ENCODE assay signal across 23 mouse cellular contexts in the genomic region with DNA sequence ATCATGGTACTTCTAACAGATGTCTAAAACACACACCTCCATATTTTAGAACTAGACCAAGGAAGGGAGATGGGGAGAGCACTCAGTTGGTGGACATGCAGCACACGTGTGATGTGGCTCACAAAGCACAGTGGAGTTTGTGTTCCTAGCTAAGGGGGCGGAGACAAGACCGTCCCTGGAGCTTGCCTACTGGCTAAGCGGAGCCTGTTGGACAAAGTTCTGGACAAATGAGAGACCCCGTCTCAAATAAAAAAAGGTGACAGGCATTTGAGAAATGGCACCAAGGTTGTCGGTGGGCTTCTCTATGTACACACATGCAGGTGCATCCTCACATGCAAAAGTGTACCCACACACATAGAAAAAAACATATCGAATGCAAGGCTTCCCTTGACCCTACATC.
A peak's percentile ranks its signal among the peaks of the same experiment; 100 is the strongest.
DNase-seq lines count a peak whose midpoint lies in the region; ATAC-seq and TF ChIP-seq lines count a peak whose summit lies in the region.
"Had no signal": no experiment of that assay in that cellular context is flagged by ENCODE, and none has a peak within 500 bp of the region (broad histone marks: within the 10 kb centered on the region; RNA-seq: fewer than 3 reads in every experiment).

No protein-coding gene starts in this region.

- H3K9ac ChIP-seq in limb, embryonic 12.5 days (replicated peaks): no peak overlapping the region
- H3K9ac ChIP-seq: embryonic facial prominence, embryonic 13.5 days; embryonic facial prominence, embryonic 15.5 days; forebrain, embryonic 12.5 days had no signal

- 79% methylated on average over 7 of the region's 7 CpGs for WGBS in limb, embryonic 12.5 days

- no peak for ATAC-seq in limb, embryonic 12.5 days (ENCODE audit: insufficient number of reproducible peaks, insufficient read depth, low FRiP score, low TSS enrichment, low read depth)
- ATAC-seq: forebrain, embryonic 14.5 days; forebrain, embryonic 16.5 days had no signal

- H3K4me1 ChIP-seq in limb, embryonic 12.5 days (replicated peaks): peaks cover 32% of the 10 kb centered on the region
- H3K4me1 ChIP-seq: embryonic facial prominence, embryonic 15.5 days; forebrain, embryonic 12.5 days had no signal

- H3K27me3 ChIP-seq in limb, embryonic 12.5 days: no peaks in the 10 kb centered on the region
- H3K27me3 ChIP-seq: embryonic facial prominence, embryonic 13.5 days; embryonic facial prominence, embryonic 15.5 days; forebrain, embryonic 12.5 days had no signal

- DNase-seq in layer of hippocampus, adult 2 months (ENCODE audit: low spot score in 2 of 2): no peak
- DNase-seq in layer of hippocampus, postnatal 14 days (ENCODE audit: low spot score in 2 of 2): no peak
- DNase-seq in ZHBTc4 (ENCODE audit: low read depth, low spot score): peak; percentile 25
- no peak for DNase-seq in cerebellum, adult 11-12 months
- no peak for DNase-seq in cerebellum, adult 18-20 months
- DNase-seq in ovary, postnatal 36 days (ENCODE audit: low spot score): no peak
- DNase-seq: adrenal gland, adult 2 months; adrenal gland, postnatal 10 days; adrenal gland, postnatal 25 days; cerebellum, adult 11 months; cerebellum, adult 8-10 months; cerebellum, adult 9-11 months; cerebellum, postnatal 14 days; cerebellum, postnatal 36 days; embryo, embryonic 11 days had no signal

- no peaks in the 10 kb centered on the region for H3K9me3 ChIP-seq in limb, embryonic 12.5 days
- H3K9me3 ChIP-seq: embryonic facial prominence, embryonic 13.5 days; embryonic facial prominence, embryonic 15.5 days; forebrain, embryonic 10.5 days; forebrain, embryonic 12.5 days had no signal

- peak overlapping the region; percentile 2; the same call in 1 of the 2 replicates for H3K4me2 ChIP-seq in limb, embryonic 12.5 days
- H3K4me2 ChIP-seq: embryonic facial prominence, embryonic 13.5 days; embryonic facial prominence, embryonic 15.5 days; forebrain, embryonic 12.5 days had no signal

- H3K27ac ChIP-seq in layer of hippocampus, adult 2 months: peak overlapping the region; percentile 51
- peak overlapping the region; percentile 72 for H3K27ac ChIP-seq in limb, embryonic 12.5 days
- H3K27ac ChIP-seq: embryonic facial prominence, embryonic 13.5 days; embryonic facial prominence, embryonic 15.5 days; forebrain, embryonic 10.5 days; forebrain, embryonic 12.5 days had no signal

- no peak overlapping the region for H3K4me3 ChIP-seq in layer of hippocampus, adult 2 months
- no peak overlapping the region for H3K4me3 ChIP-seq in limb, embryonic 12.5 days (replicated peaks)
- H3K4me3 ChIP-seq: embryonic facial prominence, embryonic 13.5 days; embryonic facial prominence, embryonic 15.5 days; erythroblast, embryonic 14.5 days; forebrain, embryonic 10.5 days; forebrain, embryonic 12.5 days had no signal

- H3K36me3 ChIP-seq in limb, embryonic 12.5 days: peaks cover 43% of the 10 kb centered on the region
- H3K36me3 ChIP-seq: forebrain, embryonic 12.5 days had no signal

- TF ChIP-seq CTCF in layer of hippocampus, adult 2 months (conservative IDR thresholded peaks at IDR 0.05): no peak
